Mouse (Mus musculus): ENCODE measurements around the gene Cdkn2b. TPM values are rescaled to one million over a fixed set of nuclear protein-coding genes. Genes with fewer than 3 reads are reported as not detected.

Gene Cdkn2b
- polyA plus RNA-seq, 1 experiment from 2014 or later: 0.71 TPM

DNA sequence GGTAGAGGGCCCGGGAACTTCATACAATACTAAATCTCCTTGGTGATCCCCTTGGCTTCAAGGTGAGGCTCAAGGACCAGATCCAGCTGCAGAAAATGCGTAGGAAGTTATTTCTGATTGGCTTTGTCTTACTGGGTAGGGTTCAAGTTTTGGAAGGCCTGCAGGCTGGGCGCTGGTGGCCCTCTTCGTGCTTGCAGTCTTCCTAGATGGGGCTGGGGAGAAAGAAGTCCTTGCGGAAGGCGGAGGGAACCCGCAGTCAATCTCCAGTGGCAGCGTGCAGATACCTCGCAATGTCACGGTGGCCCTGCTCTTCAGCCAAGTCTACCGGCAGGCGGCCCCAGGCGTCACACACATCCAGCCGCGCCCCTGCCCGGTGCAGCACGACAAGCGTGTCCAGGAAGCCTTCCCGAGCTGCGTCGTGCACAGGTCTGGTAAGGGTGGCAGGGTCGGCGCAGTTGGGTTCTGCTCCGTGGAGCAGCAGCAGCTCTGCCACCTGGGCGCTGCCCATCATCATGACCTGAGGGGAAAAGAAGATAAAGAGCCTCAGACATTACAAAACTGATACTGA lies 4.0 kb downstream of the Cdkn2b start:
- Histone ChIP-seq H3K36me3 (replicated peaks) (no peaks in the 10 kb centered on the region), H3K4me1 (peaks cover 10% of the 10 kb centered on the region), H3K9ac (no peak overlapping the region), H3K4me2 (no peak overlapping the region), H3K9me3 (no peaks in the 10 kb centered on the region), H3K27ac (no peak overlapping the region), H3K4me3 (no peak overlapping the region), H3K27me3 (replicated peaks) (peaks cover 94% of the 10 kb centered on the region)
- no peak for ATAC-seq (replicated peaks)
- WGBS: under 1% methylated on average over 25 of the region's 25 CpGs

DNA sequence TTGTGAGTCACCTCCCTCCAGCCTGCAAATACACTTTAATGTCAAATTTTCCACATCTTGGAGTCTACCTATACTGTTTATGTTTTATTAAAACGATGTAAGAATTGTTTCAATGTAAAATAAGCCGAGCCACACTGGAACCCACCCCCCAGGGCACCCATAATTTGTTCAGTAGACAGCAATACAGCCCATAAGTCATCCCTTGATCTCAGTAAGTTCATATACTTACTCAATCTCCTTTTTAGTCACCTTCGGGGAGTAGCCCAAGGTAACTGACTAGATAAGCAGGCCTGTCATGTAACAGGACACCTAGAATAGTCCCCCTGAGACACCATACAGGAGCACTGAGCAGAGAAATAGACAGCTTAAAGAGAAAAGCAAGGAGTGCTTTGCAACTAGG lies 5.1 kb downstream of the Cdkn2b start:
- H3K36me3 ChIP-seq (replicated peaks): no peaks in the 10 kb centered on the region
- no peak overlapping the region for H3K4me2 ChIP-seq
- peaks cover 7% of the 10 kb centered on the region for H3K4me1 ChIP-seq
- no peak overlapping the region for H3K4me3 ChIP-seq
- H3K27ac ChIP-seq: no peak overlapping the region
- no peak for ATAC-seq (replicated peaks)
- H3K9ac ChIP-seq: no peak overlapping the region
- H3K27me3 ChIP-seq (replicated peaks): peaks cover 90% of the 10 kb centered on the region
- WGBS: 5% methylated on average over 3 of the region's 3 CpGs
- H3K9me3 ChIP-seq: no peaks in the 10 kb centered on the region

DNA sequence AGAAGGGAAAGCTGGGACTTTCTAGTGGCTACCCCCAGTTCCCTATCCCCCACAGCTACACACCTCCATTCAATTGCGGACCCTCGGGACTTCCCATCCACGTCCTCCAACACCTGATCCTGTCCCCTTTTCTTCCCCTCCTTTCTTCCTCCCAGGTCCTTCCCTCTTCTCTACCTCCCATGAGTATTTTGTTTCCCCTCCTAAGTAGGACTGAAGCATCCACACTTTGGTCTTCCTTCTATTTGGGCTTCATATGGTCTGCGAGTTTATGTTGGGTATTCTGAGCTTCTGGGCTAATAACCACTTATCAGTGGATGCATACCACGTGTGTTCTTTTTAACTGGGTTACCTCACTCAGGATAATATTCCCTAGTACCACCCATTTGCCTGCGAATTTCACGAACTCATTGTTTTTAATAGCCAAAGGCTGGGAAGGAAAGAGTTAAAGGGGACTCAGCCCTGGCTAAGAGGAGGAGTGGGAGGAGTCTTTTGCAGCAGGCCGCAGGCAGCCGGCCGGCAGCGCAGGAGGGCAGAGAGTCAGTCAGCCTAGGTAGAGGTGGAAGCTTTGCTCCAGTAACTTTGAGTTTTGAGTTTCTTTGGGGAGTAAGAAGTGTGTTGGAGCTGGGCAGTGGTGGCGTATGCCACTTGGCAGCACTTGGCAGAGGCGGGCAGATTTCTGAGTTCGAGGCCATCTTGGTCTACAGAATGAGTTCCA lies 7.4 kb downstream of the Cdkn2b start:
- no peak overlapping the region for H3K27ac ChIP-seq
- no peaks in the 10 kb centered on the region for H3K4me1 ChIP-seq
- H3K9ac ChIP-seq: no peak overlapping the region
- no peak overlapping the region for H3K4me3 ChIP-seq
- no peak overlapping the region for H3K4me2 ChIP-seq
- no peak for ATAC-seq (replicated peaks)
- no peaks in the 10 kb centered on the region for H3K36me3 ChIP-seq (replicated peaks)
- no peaks in the 10 kb centered on the region for H3K9me3 ChIP-seq
- H3K27me3 ChIP-seq (replicated peaks): peaks cover 89% of the 10 kb centered on the region
- under 1% methylated on average over 14 of the region's 14 CpGs for WGBS

DNA sequence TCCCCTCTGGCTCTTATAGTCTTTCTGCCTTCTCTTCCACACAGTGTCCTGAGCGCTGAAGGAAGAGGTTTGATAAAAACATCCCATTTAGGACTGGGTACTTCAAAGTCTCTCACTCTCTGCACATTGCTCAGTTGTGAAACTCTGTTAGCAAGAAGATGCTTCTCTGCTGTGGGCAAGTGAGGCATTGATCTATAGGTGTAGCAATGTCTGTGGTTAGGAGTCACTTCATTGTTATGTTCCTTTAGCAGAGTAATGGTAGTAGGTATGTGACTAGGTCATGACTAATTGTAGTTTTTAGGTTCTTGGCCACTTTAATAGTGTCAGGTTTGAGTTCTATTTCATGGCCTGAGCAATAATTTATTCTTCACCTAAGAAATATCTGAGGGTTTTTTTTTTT lies 8.7 kb downstream of the Cdkn2b start:
- Histone ChIP-seq H3K27me3 (replicated peaks) (peaks cover 86% of the 10 kb centered on the region), H3K36me3 (replicated peaks) (no peaks in the 10 kb centered on the region), H3K9me3 (no peaks in the 10 kb centered on the region), H3K9ac (no peak overlapping the region), H3K27ac (no peak overlapping the region), H3K4me2 (no peak overlapping the region), H3K4me3 (no peak overlapping the region), H3K4me1 (no peaks in the 10 kb centered on the region)
- WGBS: 8% methylated on average over 1 of the region's 1 CpGs
- no peak for ATAC-seq (replicated peaks)

DNA sequence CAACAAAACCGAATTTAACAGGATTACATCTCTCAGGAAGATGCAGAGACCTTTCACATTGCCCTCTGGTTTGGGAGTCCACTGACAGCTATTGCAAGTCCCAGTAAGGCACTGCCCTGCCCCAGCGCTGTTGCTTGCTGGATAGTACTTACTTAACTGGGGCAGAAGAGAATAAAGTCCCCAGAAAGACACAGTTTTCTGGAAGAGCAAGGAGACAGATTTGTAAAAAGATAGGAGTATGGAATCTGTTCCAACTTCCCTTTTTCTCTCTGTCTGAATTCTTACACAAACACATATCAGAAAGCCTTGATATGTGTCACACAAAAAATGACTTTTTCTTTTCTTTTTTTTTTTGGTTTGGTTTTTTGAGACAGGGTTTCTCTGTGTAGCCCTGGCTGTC lies 11.1 kb downstream of the Cdkn2b start:
- 0% methylated on average over 2 of the region's 2 CpGs for WGBS
- H3K4me2 ChIP-seq: no peak overlapping the region
- H3K36me3 ChIP-seq (replicated peaks): no peaks in the 10 kb centered on the region
- no peaks in the 10 kb centered on the region for H3K9me3 ChIP-seq
- peaks cover 88% of the 10 kb centered on the region for H3K27me3 ChIP-seq (replicated peaks)
- no peak overlapping the region for H3K9ac ChIP-seq
- no peak for ATAC-seq (replicated peaks)
- H3K27ac ChIP-seq: no peak overlapping the region
- no peak overlapping the region for H3K4me3 ChIP-seq
- peaks cover 9% of the 10 kb centered on the region for H3K4me1 ChIP-seq

DNA sequence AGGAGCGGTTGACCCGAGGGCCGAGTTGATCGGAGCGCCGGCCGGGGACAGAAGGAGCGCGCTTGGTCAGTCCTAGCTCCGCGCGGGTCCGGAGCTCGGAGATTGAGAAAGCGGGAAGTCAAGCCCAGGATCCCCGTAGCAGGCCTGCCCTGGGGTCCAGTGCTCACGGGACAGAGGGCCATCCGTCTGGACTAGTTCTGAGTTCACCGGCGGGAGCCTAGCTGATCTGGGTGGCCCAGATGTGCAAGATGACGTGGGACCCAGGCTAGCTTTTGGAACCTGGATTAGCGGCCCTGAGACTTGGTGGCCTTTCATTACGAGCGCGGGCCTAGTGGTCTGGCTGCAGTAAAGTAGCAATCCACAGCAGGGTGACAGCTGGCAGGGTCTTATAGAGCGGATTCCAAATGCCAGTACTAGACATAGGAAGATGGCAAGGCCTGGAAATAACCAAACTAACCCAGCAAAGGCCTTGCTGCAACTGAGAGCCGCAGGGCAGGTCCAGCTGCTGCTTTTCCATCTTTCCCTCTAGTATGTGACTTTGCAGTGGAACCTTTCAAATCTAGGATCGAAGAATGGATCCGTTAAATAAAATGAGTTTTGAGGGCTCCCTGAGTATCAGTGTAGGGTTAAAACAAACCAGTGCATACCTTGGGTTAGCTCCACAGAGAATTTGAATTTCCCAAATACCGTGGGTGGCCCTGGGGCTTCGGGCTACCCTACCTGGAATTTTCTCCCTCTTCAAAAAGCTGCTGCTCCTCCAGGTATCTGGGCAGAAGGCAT lies 15.2 kb downstream of the Cdkn2b start:
- peaks cover 16% of the 10 kb centered on the region for H3K4me1 ChIP-seq
- H3K9ac ChIP-seq: 0 out of 2 replicates have a peak overlapping the region, but pooled peaks have one; percentile 8
- WGBS: 2% methylated on average over 31 of the region's 31 CpGs
- peaks cover 87% of the 10 kb centered on the region for H3K27me3 ChIP-seq (replicated peaks)
- no peak overlapping the region for H3K27ac ChIP-seq
- no peaks in the 10 kb centered on the region for H3K9me3 ChIP-seq
- ATAC-seq (replicated peaks): peak; percentile 43; the same call in 1 of the 2 replicates
- H3K36me3 ChIP-seq (replicated peaks): no peaks in the 10 kb centered on the region
- H3K4me3 ChIP-seq: peak overlapping the region; percentile 50
- H3K4me2 ChIP-seq: peak overlapping the region; percentile 93

DNA sequence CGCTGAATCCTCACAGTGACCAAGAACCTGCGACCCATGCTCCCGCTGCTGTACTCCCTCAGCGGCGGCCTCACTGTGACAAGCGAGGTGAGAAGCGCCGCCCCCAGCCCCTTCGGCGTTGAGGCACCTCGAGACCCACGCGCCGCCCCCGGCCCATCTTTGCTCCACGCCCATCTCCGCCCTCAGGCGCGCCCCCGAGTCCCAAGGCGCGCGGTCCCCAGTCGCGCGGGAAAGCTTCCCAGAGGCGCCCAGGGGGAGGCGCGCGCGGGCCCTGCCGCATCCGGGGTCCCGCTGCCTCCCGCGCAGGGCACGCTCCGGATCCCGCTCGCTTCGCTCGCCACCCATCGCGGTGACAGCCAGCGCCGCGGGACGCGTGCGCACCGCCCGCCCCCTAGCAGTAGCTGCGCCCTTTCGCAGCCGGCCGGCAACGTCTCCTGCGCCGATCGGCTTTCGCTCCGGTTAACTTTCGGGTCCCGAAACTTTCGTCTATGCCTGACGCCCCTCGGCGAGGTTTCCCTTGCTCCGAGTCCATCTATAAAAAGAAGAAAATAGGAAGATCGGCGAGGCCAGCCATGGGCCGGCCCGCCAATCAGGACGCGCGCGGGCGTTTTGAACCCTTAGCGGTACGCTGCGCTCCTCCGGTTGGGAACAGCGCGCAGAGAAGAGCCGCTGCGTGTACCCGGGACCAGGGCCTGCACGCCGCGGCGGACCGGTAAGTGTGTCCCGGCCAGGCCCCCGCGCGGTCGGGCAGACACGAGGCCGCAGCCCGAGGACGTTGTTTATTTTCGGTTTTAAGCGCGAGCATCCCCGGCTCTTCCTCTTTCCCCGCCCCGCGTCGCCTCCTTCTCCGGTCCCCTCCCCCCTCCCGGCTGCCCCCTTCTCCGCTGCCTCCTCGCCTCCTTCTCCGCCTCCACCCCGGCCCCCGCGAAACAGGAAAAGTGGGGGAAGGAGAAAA lies 16.1 kb downstream of the Cdkn2b start, which contains the start of gene Cdkn2a:
Cdkn2a (minus strand) TSS at position 168 of the 955 bp plus-strand sequence.
- Histone ChIP-seq H3K36me3 (replicated peaks) (no peaks in the 10 kb centered on the region), H3K9ac (peak within 1 kb of the TSS; percentile 8; the same call in 1 of the 2 replicates), H3K27ac (no peak within 1 kb of the TSS), H3K4me3 (peak within 1 kb of the TSS; percentile 50), H3K27me3 (replicated peaks) (peaks cover 87% of the 10 kb centered on the region), H3K4me1 (peaks cover 16% of the 10 kb centered on the region), H3K4me2 (peak within 1 kb of the TSS; percentile 93), H3K9me3 (no peaks in the 10 kb centered on the region)
- peak; percentile 89 for ATAC-seq (replicated peaks)
- WGBS: under 1% methylated on average over 106 of the region's 117 CpGs

DNA sequence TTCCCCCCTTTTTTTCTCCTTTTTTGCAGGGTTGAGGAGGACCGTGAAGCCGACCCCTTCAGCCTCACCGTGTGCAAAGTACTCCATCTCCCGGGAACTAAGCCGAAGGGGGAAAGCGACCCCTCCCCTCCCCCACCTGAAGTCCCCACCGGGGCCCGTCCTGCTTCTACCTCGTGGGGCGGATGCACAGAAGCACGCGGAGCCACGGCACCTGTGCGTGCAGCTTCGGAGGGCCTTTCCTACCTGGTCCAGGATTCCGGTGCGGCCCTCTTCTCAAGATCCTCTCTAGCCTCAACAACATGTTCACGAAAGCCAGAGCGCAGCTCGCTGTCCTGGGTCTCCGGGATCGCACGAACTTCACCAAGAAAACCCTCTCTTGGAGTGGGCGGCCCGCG lies 16.8 kb downstream of the Cdkn2b start:
- peak overlapping the region; percentile 93 for H3K4me2 ChIP-seq
- peaks cover 87% of the 10 kb centered on the region for H3K27me3 ChIP-seq (replicated peaks)
- H3K9ac ChIP-seq: no peak overlapping the region
- no peaks in the 10 kb centered on the region for H3K9me3 ChIP-seq
- H3K4me1 ChIP-seq: peaks cover 16% of the 10 kb centered on the region
- no peak overlapping the region for H3K27ac ChIP-seq
- H3K4me3 ChIP-seq: peak overlapping the region; percentile 50
- no peak for ATAC-seq (replicated peaks)
- H3K36me3 ChIP-seq (replicated peaks): no peaks in the 10 kb centered on the region
- under 1% methylated on average over 26 of the region's 26 CpGs for WGBS

DNA sequence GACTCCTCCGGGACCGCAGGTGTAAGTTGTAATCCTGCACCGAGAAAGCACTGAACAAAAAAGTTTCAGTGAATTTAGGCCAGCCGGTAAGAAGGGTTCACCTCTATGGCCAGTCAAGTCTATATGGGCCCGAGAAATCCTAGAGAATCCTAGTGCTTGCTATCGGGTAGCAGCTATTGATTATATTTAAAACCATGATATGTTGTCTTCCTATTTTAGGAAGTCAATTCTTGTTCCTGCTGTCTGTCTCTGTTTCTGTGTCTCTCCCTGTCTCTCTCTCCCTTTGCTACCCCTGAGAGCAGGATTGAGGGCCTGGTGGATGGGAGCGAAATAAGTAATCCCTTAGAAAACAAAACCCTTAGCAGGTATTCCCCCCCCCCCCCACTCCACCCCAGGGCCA lies 17.3 kb downstream of the Cdkn2b start:
- Histone ChIP-seq H3K4me2 (no peak overlapping the region), H3K4me3 (no peak overlapping the region), H3K9me3 (no peaks in the 10 kb centered on the region), H3K9ac (no peak overlapping the region), H3K36me3 (replicated peaks) (no peaks in the 10 kb centered on the region), H3K27ac (no peak overlapping the region), H3K4me1 (peaks cover 16% of the 10 kb centered on the region), H3K27me3 (replicated peaks) (peaks cover 91% of the 10 kb centered on the region)
- 5% methylated on average over 7 of the region's 7 CpGs for WGBS
- no peak for ATAC-seq (replicated peaks)

DNA sequence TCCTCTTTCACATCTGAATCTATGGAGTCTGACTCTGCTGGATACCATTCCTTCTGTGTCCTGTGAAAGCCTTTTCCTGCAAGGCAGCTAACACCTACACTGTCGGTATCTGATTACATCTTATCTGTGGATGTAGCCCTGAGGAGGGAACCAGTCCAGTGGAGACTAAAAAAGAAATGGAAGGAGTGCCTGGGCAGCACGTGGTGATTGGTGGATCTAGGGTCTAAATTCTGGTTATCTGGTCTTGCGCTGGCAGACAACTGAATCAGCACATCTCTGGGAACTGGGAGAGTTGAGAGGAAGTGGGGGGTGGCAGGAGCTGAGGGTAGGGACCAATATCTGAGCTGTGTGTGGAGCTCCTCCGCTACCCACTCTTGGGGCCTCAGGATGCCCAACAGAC lies 21.8 kb downstream of the Cdkn2b start:
- H3K27me3 ChIP-seq (replicated peaks): peaks cover 81% of the 10 kb centered on the region
- WGBS: 1% methylated on average over 4 of the region's 4 CpGs

DNA sequence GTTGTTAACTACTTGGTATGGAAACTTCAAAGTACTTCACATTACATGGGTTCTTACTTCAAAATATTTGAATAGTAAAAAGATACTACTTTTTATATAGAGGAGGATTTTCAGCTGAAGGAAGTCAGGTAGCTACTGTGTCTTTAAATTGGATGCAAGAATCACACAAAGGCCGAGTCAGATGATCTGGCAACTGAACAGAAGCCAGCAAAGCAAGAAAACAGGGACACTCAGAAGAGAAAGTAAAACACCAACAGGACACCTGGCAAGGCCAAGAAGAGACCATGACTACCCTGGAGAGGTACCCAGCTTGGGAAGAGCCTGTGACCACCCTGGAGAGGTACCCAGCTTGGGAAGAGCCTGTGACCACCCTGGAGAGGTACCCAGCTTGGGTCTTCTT lies 24.3 kb downstream of the Cdkn2b start:
- H3K9ac ChIP-seq: no peak overlapping the region
- no peak for ATAC-seq (replicated peaks)
- WGBS: 0% methylated on average over 1 of the region's 1 CpGs
- no peaks in the 10 kb centered on the region for H3K36me3 ChIP-seq (replicated peaks)
- H3K4me2 ChIP-seq: no peak overlapping the region
- H3K4me1 ChIP-seq: peaks cover 5% of the 10 kb centered on the region
- H3K9me3 ChIP-seq: no peaks in the 10 kb centered on the region
- H3K27ac ChIP-seq: no peak overlapping the region
- H3K4me3 ChIP-seq: no peak overlapping the region
- peaks cover 82% of the 10 kb centered on the region for H3K27me3 ChIP-seq (replicated peaks)

More for the DNA sequence above, 21.8 kb downstream of the Cdkn2b start:
- Histone ChIP-seq H3K36me3 (replicated peaks) (no peaks in the 10 kb centered on the region), H3K4me3 (no peak overlapping the region), H3K9me3 (no peaks in the 10 kb centered on the region), H3K4me2 (no peak overlapping the region), H3K27ac (no peak overlapping the region), H3K4me1 (peaks cover under 1% of the 10 kb centered on the region), H3K9ac (no peak overlapping the region)
- ATAC-seq (replicated peaks): no peak
